In the genomic region with DNA sequence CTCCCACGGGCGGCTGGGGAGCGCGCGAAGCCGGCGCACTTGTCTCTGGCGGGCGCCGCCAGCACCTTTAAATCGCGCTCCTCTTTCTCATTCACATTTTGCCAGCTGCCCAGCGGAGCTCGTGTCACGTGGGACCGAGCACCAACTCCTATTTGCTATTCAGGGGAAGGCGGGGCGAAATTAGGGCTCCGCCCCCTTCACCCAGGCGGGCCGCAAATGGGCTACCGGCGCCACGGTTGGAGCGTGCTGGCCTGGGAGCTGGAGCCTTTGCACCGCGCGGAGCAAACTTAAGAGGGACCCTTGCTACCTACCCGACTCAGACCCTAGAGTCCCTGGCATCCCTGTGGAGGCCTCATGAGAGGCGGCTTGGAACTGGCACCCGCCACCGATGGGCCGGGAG, we compare ENCODE assay signal across 8 mouse cellular contexts. TPM values are rescaled to one million over a fixed set of nuclear protein-coding genes. Genes with fewer than 3 reads are reported as not detected.
DNase-seq lines count a peak whose midpoint lies in the region; ATAC-seq and TF ChIP-seq lines count a peak whose summit lies in the region.

A gene (minus strand): TSS at position 60 of the 400 bp plus-strand sequence.

- peak within 1 kb of the TSS; percentile 91 for H3K4me3 ChIP-seq in E14TG2a.4 (replicated peaks; ENCODE audit: low read length)
- peak within 1 kb of the TSS; percentile 35 for H3K4me3 ChIP-seq in forebrain, embryonic 16.5 days (replicated peaks; ENCODE audit: low read length)
- peak within 1 kb of the TSS; percentile 42 for H3K4me3 ChIP-seq in stomach, embryonic 15.5 days (replicated peaks)

- WGBS in forebrain, embryonic 16.5 days: 1% methylated on average over 32 of the region's 33 CpGs
- under 1% methylated on average over 33 of the region's 33 CpGs for WGBS in stomach, embryonic 15.5 days

- peak within 1 kb of the TSS; percentile 29 for H3K4me2 ChIP-seq in forebrain, embryonic 16.5 days (ENCODE audit: low read length)
- peak within 1 kb of the TSS; percentile 87 for H3K4me2 ChIP-seq in stomach, embryonic 15.5 days

- H3K9ac ChIP-seq in forebrain, embryonic 16.5 days (replicated peaks; ENCODE audit: low read depth, low read length): 0 out of 2 replicates have a peak within 1 kb of the TSS, but pooled peaks have one; percentile 16
- H3K9ac ChIP-seq in stomach, embryonic 15.5 days: no peak within 1 kb of the TSS

- DNase-seq in adrenal gland, postnatal 10 days: peak; percentile 75
- DNase-seq in kidney, adult 9 months: peak; percentile 46
- DNase-seq in lung, postnatal 14 days: peak; percentile 41
- DNase-seq in right cerebral cortex, adult 18-20 months: no peak
- DNase-seq in cerebellum, postnatal 25 days: no peak

- no peaks in the 10 kb centered on the region for H3K9me3 ChIP-seq in E14TG2a.4 (ENCODE audit: low read length)
- no peaks in the 10 kb centered on the region for H3K9me3 ChIP-seq in forebrain, embryonic 16.5 days (ENCODE audit: control insufficient read depth, low read length)
- H3K9me3 ChIP-seq in stomach, embryonic 15.5 days: no peaks in the 10 kb centered on the region

- peaks cover 33% of the 10 kb centered on the region for H3K36me3 ChIP-seq in E14TG2a.4 (ENCODE audit: insufficient read depth, low read length)
- H3K36me3 ChIP-seq in forebrain, embryonic 16.5 days (ENCODE audit: control insufficient read depth, insufficient read depth): no peaks in the 10 kb centered on the region
- no peaks in the 10 kb centered on the region for H3K36me3 ChIP-seq in stomach, embryonic 15.5 days

- no peak for TF ChIP-seq CTCF in E14TG2a.4 (conservative IDR thresholded peaks at IDR 0.05; ENCODE audit: low read length)

- peaks cover 72% of the 10 kb centered on the region for H3K27me3 ChIP-seq in E14TG2a.4 (ENCODE audit: insufficient read depth, low read length)
- peaks cover 74% of the 10 kb centered on the region for H3K27me3 ChIP-seq in forebrain, embryonic 16.5 days (replicated peaks; ENCODE audit: control insufficient read depth, insufficient read depth, low read length)
- H3K27me3 ChIP-seq in stomach, embryonic 15.5 days (replicated peaks): peaks cover 96% of the 10 kb centered on the region

- H3K4me1 ChIP-seq in E14TG2a.4 (replicated peaks; ENCODE audit: low read depth, low read length): peaks cover 86% of the 10 kb centered on the region
- peaks cover 25% of the 10 kb centered on the region for H3K4me1 ChIP-seq in forebrain, embryonic 16.5 days (replicated peaks; ENCODE audit: control insufficient read depth, insufficient read depth, low read length)
- H3K4me1 ChIP-seq in stomach, embryonic 15.5 days: peaks cover 35% of the 10 kb centered on the region

- H3K27ac ChIP-seq in forebrain, embryonic 16.5 days (ENCODE audit: low read length): no peak within 1 kb of the TSS
- H3K27ac ChIP-seq in stomach, embryonic 15.5 days: no peak within 1 kb of the TSS

- peak; percentile 48 for ATAC-seq in forebrain, embryonic 16.5 days
- ATAC-seq in stomach, embryonic 15.5 days (ENCODE audit: insufficient read depth, low FRiP score, low read depth): peak; percentile 54

RNA-seq across cellular contexts. Expression of the gene that starts here (rescaled TPM):
- total RNA-seq in adrenal gland, postnatal 10 days (2021): not detected
- 4.1 and 8.1 TPM in 2 replicates for polyA plus RNA-seq in forebrain, embryonic 16.5 days (2015; fragmentation: Nextera tagmentation; extraction: Ambion mirVana)
- 0.28 and 0.31 TPM in 2 replicates for polyA plus RNA-seq in stomach, embryonic 15.5 days (2015; fragmentation: Nextera tagmentation; extraction: Ambion mirVana)

Comparison
In these comparisons a context has a peak if more than half of its experiments do, and no peak if none do; other contexts are left out.
1. Peak in DNase-seq in adrenal gland, postnatal 10 days; RNA of the gene not detected or under 1 TPM.
2. Peak in ATAC-seq, H3K4me3 ChIP-seq and H3K4me2 ChIP-seq in stomach, embryonic 15.5 days; RNA of the gene not detected or under 1 TPM.
3. H3K4me3 ChIP-seq: peak in every context shown above with its lines; median percentile 91 in E14TG2a.4; 42 in stomach, embryonic 15.5 days; 35 in forebrain, embryonic 16.5 days.
4. DNase-seq: peak in kidney, adult 9 months (single experiment) and lung, postnatal 14 days (single experiment); none in right cerebral cortex, adult 18-20 months (single experiment) and cerebellum, postnatal 25 days (0 of 2).